Mouse (Mus musculus) ES-Bruce4 (cell line): ENCODE data around the gene Sept8. TPM values are rescaled to one million over a fixed set of nuclear protein-coding genes. Genes with fewer than 3 reads are reported as not detected.

Experiments used
- H3K27ac ChIP-seq: 2 replicates; pipeline ENCODE4 v1.5.1; 2012; ENCODE audit warnings: low read length, inconsistent platforms; ENCODE audit not compliant: insufficient read depth
- H3K27me3 ChIP-seq: 2 replicates; pipeline ENCODE4 v1.6.1; 2012; ENCODE audit warnings: mild to moderate bottlenecking, low read length, inconsistent platforms; ENCODE audit not compliant: control insufficient read depth, poor library complexity, insufficient read depth, severe bottlenecking
- H3K36me3 ChIP-seq: 2 replicates; pipeline ENCODE4 v1.6.1; 2012; ENCODE audit warnings: inconsistent platforms, mild to moderate bottlenecking, low read length, moderate library complexity; ENCODE audit not compliant: control insufficient read depth, poor library complexity, insufficient read depth, severe bottlenecking
- H3K4me1 ChIP-seq: one replicate; pipeline ENCODE4 v1.8.1; 2011; ENCODE audit warnings: low read length; ENCODE audit not compliant: control insufficient read depth, insufficient read depth
- H3K4me3 ChIP-seq: 2 replicates; pipeline ENCODE4 v1.5.1; 2011; ENCODE audit warnings: low read depth, mild to moderate bottlenecking, low read length
- H3K9ac ChIP-seq: 2 replicates; pipeline ENCODE4 v1.6.1; 2012; ENCODE audit warnings: low read depth, mild to moderate bottlenecking, inconsistent platforms; ENCODE audit not compliant: poor library complexity, severe bottlenecking
- H3K9me3 ChIP-seq: replicated peaks from 2 replicates; pipeline ENCODE4 v1.6.1; 2012; ENCODE audit warnings: mild to moderate bottlenecking, low read length, inconsistent platforms; ENCODE audit not compliant: control insufficient read depth, poor library complexity, insufficient read depth, severe bottlenecking
- CTCF ChIP-seq: IDR thresholded peaks from one replicate; pipeline ENCODE4 v1.8.1; 2011; ENCODE audit warnings: low read depth, low read length
- EP300 ChIP-seq: IDR thresholded peaks from 2 replicates; pipeline ENCODE4 v1.6.1; 2011; ENCODE audit warnings: low read depth, low read length; ENCODE audit not compliant: insufficient read depth
- POLR2A ChIP-seq: IDR thresholded peaks from one replicate; pipeline ENCODE4 v1.8.1; 2011; ENCODE audit warnings: low read length; ENCODE audit not compliant: insufficient read depth
- polyA plus RNA-seq: library from polyadenylated mRNA; stranded (reverse); fragments of >200 nt; gene quantifications from 2 replicates; pipeline ENCODE4 v1.2.4, GENCODE M21; 2011; ENCODE audit warnings: low read depth; ENCODE audit not compliant: missing spikeins, insufficient read depth, insufficient read length

Gene Sept8
- 39.5 and 40.1 TPM in 2 replicates for polyA plus RNA-seq

DNA sequence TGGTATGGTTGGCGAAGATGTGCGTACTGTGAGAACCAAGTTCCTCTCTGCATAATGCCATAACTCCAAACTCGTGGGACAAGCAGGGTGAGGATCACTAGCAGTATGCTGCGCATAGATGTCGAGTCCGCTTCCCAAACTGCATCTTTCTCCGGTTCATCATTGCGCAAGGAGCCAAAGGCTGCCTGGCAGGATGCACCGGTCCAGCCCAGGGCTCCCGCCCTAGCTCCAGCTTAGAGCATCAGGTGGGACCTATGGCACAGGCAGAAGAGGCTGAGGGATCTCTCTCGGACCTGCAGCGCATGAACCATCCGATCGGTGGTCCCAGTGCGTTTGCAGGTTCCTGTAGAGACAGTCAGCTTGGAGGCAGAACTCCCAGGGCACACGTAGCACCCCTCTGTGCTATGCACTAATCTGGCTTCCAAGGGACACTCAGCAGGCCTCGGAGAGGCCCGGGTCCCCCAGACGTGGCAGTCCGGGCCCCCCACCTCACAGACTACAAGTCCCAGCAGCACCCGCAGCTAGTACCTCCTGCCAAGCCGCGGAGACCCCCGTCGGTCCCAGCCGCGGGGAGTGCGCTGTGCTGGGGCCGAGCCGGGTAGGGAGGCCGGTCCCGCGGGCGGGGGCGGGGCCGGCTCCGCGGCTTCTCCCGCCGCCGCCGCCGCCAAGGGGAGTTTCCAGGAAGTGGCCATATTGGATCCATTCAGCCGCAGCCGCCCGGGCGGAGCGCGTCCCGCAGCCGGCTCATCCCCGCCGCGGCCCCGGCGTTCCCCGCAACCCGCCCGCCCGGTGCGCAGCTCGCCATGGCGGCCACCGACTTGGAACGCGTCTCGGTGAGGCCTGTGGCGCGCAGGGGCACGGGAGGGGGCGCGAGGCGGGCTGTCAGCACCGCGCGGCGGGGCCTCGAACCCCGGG, at the start of gene Sept8:
TSS of gene Sept8 (plus strand) at position 51 of the 915 bp plus-strand sequence.
- H3K9ac ChIP-seq: peak within 1 kb of the TSS; percentile 92
- TF ChIP-seq CTCF (no peak), POLR2A (no peak), EP300 (no peak)
- peaks cover 5% of the 10 kb centered on the region for H3K4me1 ChIP-seq
- no peak within 1 kb of the TSS for H3K27ac ChIP-seq
- H3K9me3 ChIP-seq: no peaks in the 10 kb centered on the region
- peak within 1 kb of the TSS; percentile 76 for H3K4me3 ChIP-seq
- no peaks in the 10 kb centered on the region for H3K36me3 ChIP-seq
- no peaks in the 10 kb centered on the region for H3K27me3 ChIP-seq

GRCm38 (mm10) chr11:53469294-53469967, 49.6 kb upstream of the Sept8 start:
- Histone ChIP-seq H3K9me3 (no peaks in the 10 kb centered on the region), H3K27ac (no peak overlapping the region), H3K9ac (no peak overlapping the region), H3K36me3 (no peaks in the 10 kb centered on the region), H3K4me3 (no peak overlapping the region), H3K4me1 (no peaks in the 10 kb centered on the region), H3K27me3 (no peaks in the 10 kb centered on the region; the same call in 1 of the 2 replicates)
- TF ChIP-seq POLR2A (no peak), EP300 (no peak), CTCF (no peak)

GRCm38 (mm10) chr11:53469968-53470695, 48.9 kb upstream of the Sept8 start, which contains the start of gene Gm9837:
Gm9837 (minus strand) TSS chr11:53470479.
- H3K27me3 ChIP-seq: no peaks in the 10 kb centered on the region; the same call in 1 of the 2 replicates
- TF ChIP-seq POLR2A (no peak), CTCF (peak; percentile 94)
- H3K4me1 ChIP-seq: no peaks in the 10 kb centered on the region
- H3K9me3 ChIP-seq: no peaks in the 10 kb centered on the region
- H3K4me3 ChIP-seq: peak within 1 kb of the TSS; percentile 21; the same call in 1 of the 2 replicates
- H3K36me3 ChIP-seq: no peaks in the 10 kb centered on the region
- no peak within 1 kb of the TSS for H3K27ac ChIP-seq
- no peak within 1 kb of the TSS for H3K9ac ChIP-seq

GRCm38 (mm10) chr11:53472709-53473108, 46.3 kb upstream of the Sept8 start:
- H3K9ac ChIP-seq: no peak overlapping the region
- H3K27me3 ChIP-seq: 0 out of 2 replicates have a peak, but pooled peaks cover 3% of the 10 kb centered on the region
- no peaks in the 10 kb centered on the region for H3K36me3 ChIP-seq
- H3K9me3 ChIP-seq: no peaks in the 10 kb centered on the region
- H3K4me3 ChIP-seq: no peak overlapping the region
- no peak for TF ChIP-seq CTCF
- no peak for TF ChIP-seq POLR2A
- no peak for TF ChIP-seq EP300
- no peak overlapping the region for H3K27ac ChIP-seq
- H3K4me1 ChIP-seq: no peaks in the 10 kb centered on the region

GRCm38 (mm10) chr11:53475620-53476019, 43.4 kb upstream of the Sept8 start:
- Histone ChIP-seq H3K27ac (no peak overlapping the region), H3K9me3 (no peaks in the 10 kb centered on the region), H3K9ac (no peak overlapping the region), H3K4me1 (no peaks in the 10 kb centered on the region), H3K4me3 (no peak overlapping the region), H3K36me3 (no peaks in the 10 kb centered on the region), H3K27me3 (peaks cover 5% of the 10 kb centered on the region; the same call in 1 of the 2 replicates)
- TF ChIP-seq EP300: no peak
- no peak for TF ChIP-seq POLR2A
- no peak for TF ChIP-seq CTCF
